Mouse (Mus musculus) stomach, embryonic 16.5 days (tissue): ENCODE measurements around the gene Tob2. TPM values are rescaled to one million over a fixed set of nuclear protein-coding genes. Genes with fewer than 3 reads are reported as not detected.

ENCODE experiments used
- ATAC-seq: fragments of 200-750 bp; cut with Nextera tagmentation; 2 replicates; pipeline ENCODE4 v1.8.0; 2017; ENCODE audit warnings: moderate number of reproducible peaks, moderate TSS enrichment; ENCODE audit not compliant: insufficient read depth, low FRiP score
- H3K27ac ChIP-seq: fragments of 300-500 bp; sonication (generic); 2 replicates; pipeline ENCODE4 v1.5.1; 2014; ENCODE audit warnings: low read length
- H3K27me3 ChIP-seq: fragments of 300-500 bp; sonication (generic); 2 replicates; pipeline ENCODE4 v1.6.1; 2014; ENCODE audit warnings: low read length, control low read depth, mixed read lengths; ENCODE audit not compliant: control insufficient read depth, insufficient read depth
- H3K36me3 ChIP-seq: fragments of 300-500 bp; sonication (generic); 2 replicates; pipeline ENCODE4 v1.6.1; 2014; ENCODE audit warnings: low read length; ENCODE audit not compliant: control insufficient read depth, insufficient read depth
- H3K4me1 ChIP-seq: fragments of 300-500 bp; sonication (generic); 2 replicates; pipeline ENCODE4 v1.6.1; 2014; ENCODE audit warnings: low read length, control low read depth, mixed read lengths; ENCODE audit not compliant: control insufficient read depth, insufficient read depth
- H3K4me2 ChIP-seq: fragments of 300-500 bp; sonication (generic); 2 replicates; pipeline ENCODE4 v1.6.1; 2014; ENCODE audit warnings: low read depth, low read length, mixed read lengths
- H3K4me3 ChIP-seq: fragments of 300-500 bp; sonication (generic); replicated peaks from 2 replicates; pipeline ENCODE4 v1.5.1; 2014; ENCODE audit warnings: mild to moderate bottlenecking, low read length
- H3K9ac ChIP-seq: fragments of 300-500 bp; sonication (generic); 2 replicates; pipeline ENCODE4 v1.6.1; 2014; ENCODE audit warnings: low read length
- H3K9me3 ChIP-seq: fragments of 300-500 bp; sonication (generic); replicated peaks from 2 replicates; pipeline ENCODE4 v1.6.1; 2016; ENCODE audit warnings: low read length, control low read depth; ENCODE audit not compliant: control insufficient read depth
- WGBS: fragments of 180-500 bp; shearing (Covaris S2); extraction: QIAGEN DNeasy Blood & Tissue Kit; methylation state at CpG from one replicate; pipeline ENCODE4 v1.1.7; 2014; 5-methylcytosine and 5-hydroxymethylcytosine counted together
- polyA plus RNA-seq: library from polyadenylated mRNA; unstranded; fragments of >200 nt; fragmentation: Nextera tagmentation; extraction: Ambion mirVana; gene quantifications from 2 replicates; pipeline ENCODE4 v1.2.1, GENCODE M21; 2015

Tob2 gene
- polyA plus RNA-seq, 1 experiment from 2014 or later, result 30.0 TPM

- Histone ChIP-seq H3K4me1 (peaks cover 6% of the 10 kb centered on the region; the same call in 1 of the 2 replicates), H3K27me3 (no peaks in the 10 kb centered on the region), H3K4me3 (no peak overlapping the region), H3K9ac (no peak overlapping the region), H3K4me2 (no peak overlapping the region), H3K36me3 (peaks cover 30% of the 10 kb centered on the region), H3K27ac (no peak overlapping the region), H3K9me3 (no peaks in the 10 kb centered on the region)
- ATAC-seq, result no peak
- WGBS, result 94% methylated on average over 5 of the region's 5 CpGs
These were observed 11.4 kb upstream of the Tob2 start for GRCm38 (mm10) chr15:81869985-81870384.

GRCm38 (mm10) chr15:81864238-81864637 lies 5.6 kb upstream of the Tob2 start:
- no peak for ATAC-seq
- H3K27ac ChIP-seq, result no peak overlapping the region

GRCm38 (mm10) chr15:81860471-81861135 lies 2.0 kb upstream of the Tob2 start:
- H3K4me3 ChIP-seq, result 0 out of 2 replicates have a peak overlapping the region, but pooled peaks have one; percentile 5
- H3K9me3 ChIP-seq, result no peaks in the 10 kb centered on the region
- no peaks in the 10 kb centered on the region for H3K27me3 ChIP-seq
- 0 out of 2 replicates have a peak overlapping the region, but pooled peaks have one; percentile 1 for H3K9ac ChIP-seq
- 0 out of 2 replicates have a peak, but pooled peaks cover 5% of the 10 kb centered on the region for H3K36me3 ChIP-seq
- H3K4me1 ChIP-seq, result peaks cover 2% of the 10 kb centered on the region; the same call in 1 of the 2 replicates
- peak overlapping the region; percentile 68 for H3K27ac ChIP-seq
- H3K4me2 ChIP-seq, result peak overlapping the region; percentile 78
- WGBS, result 28% methylated on average over 8 of the region's 8 CpGs
- no peak for ATAC-seq

More at GRCm38 (mm10) chr15:81864238-81864637, 5.6 kb upstream of the Tob2 start:
- Histone ChIP-seq H3K9ac (no peak overlapping the region), H3K4me2 (no peak overlapping the region), H3K9me3 (no peaks in the 10 kb centered on the region), H3K4me1 (no peaks in the 10 kb centered on the region), H3K27me3 (no peaks in the 10 kb centered on the region), H3K4me3 (no peak overlapping the region), H3K36me3 (peaks cover 24% of the 10 kb centered on the region)
- 91% methylated on average over 7 of the region's 7 CpGs for WGBS

GRCm38 (mm10) chr15:81859330-81860255 lies 997 bp upstream of the Tob2 start:
- H3K4me2 ChIP-seq, result peak overlapping the region; percentile 78
- peaks cover 9% of the 10 kb centered on the region for H3K4me1 ChIP-seq
- peak; percentile 79 for ATAC-seq
- peak overlapping the region; percentile 99 for H3K27ac ChIP-seq
- H3K9ac ChIP-seq, result peak overlapping the region; percentile 91
- no peaks in the 10 kb centered on the region for H3K36me3 ChIP-seq
- 0% methylated on average over 39 of the region's 39 CpGs for WGBS
- no peaks in the 10 kb centered on the region for H3K27me3 ChIP-seq
- no peaks in the 10 kb centered on the region for H3K9me3 ChIP-seq
- H3K4me3 ChIP-seq, result peak overlapping the region; percentile 84

- ATAC-seq, result peak; percentile 23
These were observed 469 bp downstream of the Tob2 start for GRCm38 (mm10) chr15:81858138-81858516.

GRCm38 (mm10) chr15:81857724-81858116 lies 876 bp downstream of the Tob2 start:
- H3K27ac ChIP-seq, result peak overlapping the region; percentile 99
- no peaks in the 10 kb centered on the region for H3K9me3 ChIP-seq
- peak overlapping the region; percentile 84 for H3K4me3 ChIP-seq
- H3K4me2 ChIP-seq, result peak overlapping the region; percentile 81
- no peaks in the 10 kb centered on the region for H3K36me3 ChIP-seq
- H3K4me1 ChIP-seq, result peaks cover 9% of the 10 kb centered on the region
- WGBS, result under 1% methylated on average over 33 of the region's 33 CpGs
- no peak for ATAC-seq
- H3K27me3 ChIP-seq, result no peaks in the 10 kb centered on the region
- H3K9ac ChIP-seq, result peak overlapping the region; percentile 91

More at GRCm38 (mm10) chr15:81858138-81858516, 469 bp downstream of the Tob2 start:
- Histone ChIP-seq H3K4me3 (peak overlapping the region; percentile 84), H3K36me3 (no peaks in the 10 kb centered on the region), H3K9me3 (no peaks in the 10 kb centered on the region), H3K9ac (peak overlapping the region; percentile 91), H3K4me1 (peaks cover 9% of the 10 kb centered on the region), H3K27ac (peak overlapping the region; percentile 99), H3K27me3 (no peaks in the 10 kb centered on the region), H3K4me2 (peak overlapping the region; percentile 81)
- 0% methylated on average over 23 of the region's 23 CpGs for WGBS

GRCm38 (mm10) chr15:81856938-81857723 lies 1.5 kb downstream of the Tob2 start:
- Histone ChIP-seq H3K27me3 (no peaks in the 10 kb centered on the region), H3K36me3 (no peaks in the 10 kb centered on the region), H3K9ac (peak overlapping the region; percentile 91), H3K4me3 (peak overlapping the region; percentile 84), H3K4me1 (peaks cover 9% of the 10 kb centered on the region), H3K4me2 (peak overlapping the region; percentile 81), H3K27ac (peak overlapping the region; percentile 99), H3K9me3 (no peaks in the 10 kb centered on the region)
- WGBS, result 0% methylated on average over 14 of the region's 14 CpGs
- no peak for ATAC-seq

GRCm38 (mm10) chr15:81856030-81856790 lies 2.4 kb downstream of the Tob2 start:
- H3K27me3 ChIP-seq, result no peaks in the 10 kb centered on the region
- 1% methylated on average over 28 of the region's 28 CpGs for WGBS
- H3K4me2 ChIP-seq, result peak overlapping the region; percentile 81
- no peaks in the 10 kb centered on the region for H3K9me3 ChIP-seq
- H3K4me3 ChIP-seq, result peak overlapping the region; percentile 84
- peaks cover 2% of the 10 kb centered on the region for H3K36me3 ChIP-seq
- H3K9ac ChIP-seq, result peak overlapping the region; percentile 91
- H3K27ac ChIP-seq, result peak overlapping the region; percentile 99
- ATAC-seq, result peak; percentile 89
- H3K4me1 ChIP-seq, result peaks cover 9% of the 10 kb centered on the region
